Mouse (Mus musculus) spleen, adult 2 months (tissue): ENCODE measurements around the gene 4930505A04Rik.

Source experiments
- CTCF ChIP-seq: fragments of 200-500 bp; IDR thresholded peaks from 2 replicates; pipeline ENCODE4 v1.5.1; 2011; ENCODE audit warnings: mild to moderate bottlenecking, inconsistent platforms; ENCODE audit not compliant: insufficient read depth, insufficient read length, insufficient replicate concordance; ENCODE audit errors: extremely low read depth
- POLR2A ChIP-seq: fragments of 200-500 bp; IDR thresholded peaks from 2 replicates; pipeline ENCODE4 v1.6.1; 2011; ENCODE audit warnings: low read depth, low read length, inconsistent platforms

DNA sequence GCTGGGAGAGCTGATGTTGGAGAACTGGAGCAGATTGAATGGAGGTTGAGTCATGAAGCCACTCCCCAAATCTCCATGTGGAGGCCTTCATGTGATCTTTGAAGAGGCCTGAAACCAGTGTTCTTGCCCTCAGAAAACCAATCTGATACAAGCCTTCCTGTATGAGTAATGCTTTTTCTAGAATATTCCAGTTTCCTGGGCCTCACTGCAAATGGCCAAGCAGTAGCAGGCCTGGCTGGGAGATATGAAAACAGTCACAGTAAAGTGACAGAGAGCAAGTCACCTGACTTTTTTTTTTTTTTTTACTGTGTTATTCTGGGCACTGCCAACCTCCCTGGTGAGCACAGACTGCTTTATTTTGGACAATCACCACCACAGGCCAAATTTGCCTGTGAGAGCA lies 88.6 kb downstream of the 4930505A04Rik start:
- TF ChIP-seq CTCF (no peak), POLR2A (no peak)
